Mouse (Mus musculus) heart, postnatal 0 days (tissue): Measurements from ENCODE around the gene Cyba. TPM values are rescaled to one million over a fixed set of nuclear protein-coding genes. Genes with fewer than 3 reads are reported as not detected.

Experiments
- ATAC-seq: fragments of 200-750 bp; cut with Nextera tagmentation; 2 replicates; pipeline ENCODE4 v1.8.0; 2017; ENCODE audit warnings: low read depth, moderate number of reproducible peaks, moderate library complexity; ENCODE audit not compliant: insufficient read depth
- DNase-seq: peaks from one replicate; pipeline ENCODE4 v3.0.0-alpha.2; 2016; ENCODE audit warnings: low spot score
- H3K27ac ChIP-seq: fragments of 300-500 bp; sonication (generic); 2 replicates; pipeline ENCODE4 v1.5.1; 2014; ENCODE audit warnings: low read depth, mild to moderate bottlenecking
- H3K27me3 ChIP-seq: fragments of 300-500 bp; sonication (generic); 2 replicates; pipeline ENCODE4 v1.6.1; 2014; ENCODE audit warnings: low read length, mixed read lengths; ENCODE audit not compliant: control insufficient read depth, insufficient read depth
- H3K36me3 ChIP-seq: fragments of 300-500 bp; sonication (generic); replicated peaks from 2 replicates; pipeline ENCODE4 v1.6.1; 2014; ENCODE audit warnings: low read length, mixed read lengths; ENCODE audit not compliant: control insufficient read depth, insufficient read depth
- H3K4me1 ChIP-seq: fragments of 300-500 bp; sonication (generic); 2 replicates; pipeline ENCODE4 v1.6.1; 2014; ENCODE audit warnings: antibody characterized with exemption; ENCODE audit not compliant: control insufficient read depth, insufficient read depth
- H3K4me2 ChIP-seq: fragments of 300-500 bp; sonication (generic); 2 replicates; pipeline ENCODE4 v1.6.1; 2014; ENCODE audit warnings: low read depth, mild to moderate bottlenecking, low read length, moderate library complexity
- H3K4me3 ChIP-seq: fragments of 300-500 bp; sonication (generic); 2 replicates; pipeline ENCODE4 v1.5.1; 2014; ENCODE audit warnings: low read depth, low read length
- H3K9ac ChIP-seq: fragments of 300-500 bp; sonication (generic); replicated peaks from 2 replicates; pipeline ENCODE4 v1.6.1; 2014; ENCODE audit warnings: low read depth, low read length, mixed read lengths
- H3K9me3 ChIP-seq: fragments of 300-500 bp; sonication (generic); replicated peaks from 2 replicates; pipeline ENCODE4 v1.6.1; 2016; ENCODE audit warnings: low read length; ENCODE audit not compliant: control insufficient read depth
- CTCF ChIP-seq: IDR thresholded peaks from 2 replicates; pipeline ENCODE4 v1.5.1; 2016; ENCODE audit warnings: antibody characterized with exemption, control low read depth, low read depth
- EP300 ChIP-seq: IDR thresholded peaks from 2 replicates; pipeline ENCODE4 v1.6.1; 2016; ENCODE audit warnings: antibody characterized with exemption, low read depth
- WGBS: fragments of 180-500 bp; shearing (Covaris S2); extraction: QIAGEN DNeasy Blood & Tissue Kit; methylation state at CpG from one replicate; pipeline ENCODE4 v1.1.7; 2014; 5-methylcytosine and 5-hydroxymethylcytosine counted together
- polyA plus RNA-seq: library from polyadenylated mRNA; unstranded; fragments of >200 nt; fragmentation: Nextera tagmentation; extraction: Ambion mirVana; gene quantifications from 2 replicates; pipeline ENCODE4 v1.2.1, GENCODE M21; 2015
- total RNA-seq: library from RNA; depleted of rRNA; stranded (reverse); fragments of >200 nt; gene quantifications from 2 replicates; pipeline ENCODE4 v1.2.3, GENCODE M21; 2014; ENCODE audit warnings: low replicate concordance

The Cyba gene
- total and polyA plus RNA-seq, 2 experiments from 2014 or later = 159 to 162 TPM

GRCm38 (mm10) chr8:122463651-122464640 is 31.2 kb upstream of the Cyba start:
- Histone ChIP-seq H3K4me1 (peaks cover 9% of the 10 kb centered on the region), H3K36me3 (peaks cover 36% of the 10 kb centered on the region), H3K27me3 (peaks cover 24% of the 10 kb centered on the region), H3K27ac (peak overlapping the region; percentile 25; the same call in 1 of the 2 replicates), H3K9me3 (no peaks in the 10 kb centered on the region), H3K9ac (no peak overlapping the region), H3K4me2 (no peak overlapping the region), H3K4me3 (no peak overlapping the region)
- DNase-seq (no peak), ATAC-seq (no peak)
- WGBS = 53% methylated on average over 12 of the region's 12 CpGs
- TF ChIP-seq CTCF (no peak), EP300 (no peak)

- 61% methylated on average over 8 of the region's 8 CpGs for WGBS
- no peak for ATAC-seq
- no peak overlapping the region for H3K4me3 ChIP-seq
- no peaks in the 10 kb centered on the region for H3K9me3 ChIP-seq
- H3K36me3 ChIP-seq = peaks cover 22% of the 10 kb centered on the region
- no peak for TF ChIP-seq CTCF
- no peak for TF ChIP-seq EP300
- H3K27me3 ChIP-seq = peaks cover 28% of the 10 kb centered on the region
- H3K4me2 ChIP-seq = no peak overlapping the region
- no peak for DNase-seq
- no peak overlapping the region for H3K27ac ChIP-seq
- H3K9ac ChIP-seq = no peak overlapping the region
- peaks cover 9% of the 10 kb centered on the region for H3K4me1 ChIP-seq
Observed at GRCm38 (mm10) chr8:122462510-122462909, 29.8 kb upstream of the Cyba start.

GRCm38 (mm10) chr8:122461473-122462148 is 28.9 kb upstream of the Cyba start:
- H3K36me3 ChIP-seq = peaks cover 13% of the 10 kb centered on the region
- DNase-seq = no peak
- WGBS = 71% methylated on average over 11 of the region's 11 CpGs
- H3K9ac ChIP-seq = no peak overlapping the region
- H3K4me1 ChIP-seq = peaks cover 9% of the 10 kb centered on the region
- H3K4me2 ChIP-seq = no peak overlapping the region
- H3K9me3 ChIP-seq = no peaks in the 10 kb centered on the region
- ATAC-seq = no peak
- H3K27me3 ChIP-seq = peaks cover 28% of the 10 kb centered on the region
- no peak overlapping the region for H3K4me3 ChIP-seq
- no peak overlapping the region for H3K27ac ChIP-seq
- no peak for TF ChIP-seq EP300
- no peak for TF ChIP-seq CTCF

- 6% methylated on average over 52 of the region's 56 CpGs for WGBS
- peaks cover 6% of the 10 kb centered on the region; the same call in 1 of the 2 replicates for H3K36me3 ChIP-seq
- peak within 1 kb of the TSS; percentile 44 for H3K4me3 ChIP-seq
- no peaks in the 10 kb centered on the region for H3K9me3 ChIP-seq
- TF ChIP-seq EP300 (no peak), CTCF (no peak)
- peak; percentile 76 for ATAC-seq
- H3K4me2 ChIP-seq = peak within 1 kb of the TSS; percentile 73
- peak within 1 kb of the TSS; percentile 44 for H3K9ac ChIP-seq
- peaks cover 9% of the 10 kb centered on the region for H3K4me1 ChIP-seq
- peaks cover 28% of the 10 kb centered on the region for H3K27me3 ChIP-seq
- H3K27ac ChIP-seq = no peak within 1 kb of the TSS
- no peak for DNase-seq
Observed at GRCm38 (mm10) chr8:122460524-122461472, 28.1 kb upstream of the Cyba start, which contains the start of gene Snai3. Gene Snai3 (minus strand): TSS chr8:122460733.

- H3K4me3 ChIP-seq = peak overlapping the region; percentile 44
- peak overlapping the region; percentile 73 for H3K4me2 ChIP-seq
- no peaks in the 10 kb centered on the region for H3K36me3 ChIP-seq
- WGBS = 30% methylated on average over 7 of the region's 7 CpGs
- H3K27ac ChIP-seq = no peak overlapping the region
- ATAC-seq (no peak), DNase-seq (no peak)
- H3K27me3 ChIP-seq = peaks cover 28% of the 10 kb centered on the region
- H3K4me1 ChIP-seq = peaks cover 9% of the 10 kb centered on the region
- no peak for TF ChIP-seq CTCF
- no peak for TF ChIP-seq EP300
- peak overlapping the region; percentile 44; the same call in 1 of the 2 replicates for H3K9ac ChIP-seq
- H3K9me3 ChIP-seq = no peaks in the 10 kb centered on the region
Observed at GRCm38 (mm10) chr8:122459990-122460389, 27.3 kb upstream of the Cyba start.
